Mouse (Mus musculus): ENCODE data around the gene Arhgdig. TPM values are rescaled to one million over a fixed set of nuclear protein-coding genes. Genes with fewer than 3 reads are reported as not detected.
"Not testable (repeated sequence)": the region's sequence is repeated elsewhere in the genome, so short reads cannot be mapped to it uniquely, and the experiment has no call there.

Arhgdig gene
- polyA plus RNA-seq, 1 experiment, result 9.6 TPM

- H3K79me2 ChIP-seq (ENCODE audit: control insufficient read depth, insufficient read depth), result no peaks in the 10 kb centered on the region
- H3K4me3 ChIP-seq (ENCODE audit: insufficient read depth, poor library complexity, severe bottlenecking), result no peak overlapping the region
- H3K79me3 ChIP-seq (ENCODE audit: low read depth), result no peaks in the 10 kb centered on the region
- no peak overlapping the region for H3ac ChIP-seq (ENCODE audit: control insufficient read depth, insufficient read length, low read depth)
- no peak for TF ChIP-seq MYOG (IDR thresholded peaks at IDR 0.05; ENCODE audit: control insufficient read depth, extremely low read depth, insufficient read length)
- TF ChIP-seq FOSL1 (IDR thresholded peaks at IDR 0.05; ENCODE audit: insufficient read depth, low read length, poor library complexity, severe bottlenecking), result no peak
- TF ChIP-seq CEBPB (IDR thresholded peaks at IDR 0.05; ENCODE audit: low read depth), result no peak
- TF ChIP-seq CTCF (IDR thresholded peaks at IDR 0.05; ENCODE audit: control insufficient read depth, insufficient read depth, insufficient read length), result no peak
- no peak for TF ChIP-seq MYOD1 (IDR thresholded peaks at IDR 0.05; ENCODE audit: control insufficient read depth, insufficient read length, low read depth)
- no peaks in the 10 kb centered on the region for H3K27me3 ChIP-seq (ENCODE audit: control insufficient read depth, insufficient read depth, insufficient read length)
- peaks cover 74% of the 10 kb centered on the region for H3K36me3 ChIP-seq (ENCODE audit: control insufficient read depth, insufficient read depth)
Observed at GRCm38 (mm10) chr17:26188091-26188805, 19.3 kb downstream of the Arhgdig start.

DNA sequence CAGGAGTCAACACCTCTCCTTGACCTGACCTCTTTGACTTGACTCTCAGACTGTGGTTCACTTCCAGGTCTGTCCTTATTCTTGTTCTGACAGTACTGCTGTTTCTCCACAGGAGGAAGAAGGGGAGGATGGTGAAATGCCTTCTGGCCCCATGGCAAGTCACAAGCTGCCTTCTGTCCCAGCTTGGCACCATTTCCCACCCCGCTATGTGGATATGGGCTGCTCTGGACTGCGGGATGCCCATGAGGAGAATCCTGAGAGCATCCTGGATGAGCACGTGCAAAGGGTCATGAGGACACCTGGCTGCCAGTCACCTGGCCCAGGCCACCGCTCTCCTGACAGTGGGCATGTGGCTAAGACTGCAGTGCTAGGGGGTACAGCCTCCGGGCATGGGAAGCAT is 20.0 kb downstream of the Arhgdig start:
- Histone ChIP-seq H3ac (ENCODE audit: control insufficient read depth, insufficient read length, low read depth) (no peak overlapping the region), H3K27me3 (ENCODE audit: control insufficient read depth, insufficient read depth, insufficient read length) (no peaks in the 10 kb centered on the region), H3K4me3 (ENCODE audit: insufficient read depth, poor library complexity, severe bottlenecking) (no peak overlapping the region), H3K79me2 (ENCODE audit: control insufficient read depth, insufficient read depth) (no peaks in the 10 kb centered on the region), H3K36me3 (ENCODE audit: control insufficient read depth, insufficient read depth) (peaks cover 71% of the 10 kb centered on the region), H3K79me3 (ENCODE audit: low read depth) (no peaks in the 10 kb centered on the region)
- TF ChIP-seq CEBPB (IDR thresholded peaks at IDR 0.05; ENCODE audit: low read depth) (no peak), FOSL1 (IDR thresholded peaks at IDR 0.05; ENCODE audit: insufficient read depth, low read length, poor library complexity, severe bottlenecking) (no peak), MAX (IDR thresholded peaks at IDR 0.05) (no peak), CTCF (IDR thresholded peaks at IDR 0.05; ENCODE audit: control insufficient read depth, insufficient read depth, insufficient read length) (no peak), MYOG (IDR thresholded peaks at IDR 0.05; ENCODE audit: control insufficient read depth, extremely low read depth, insufficient read length) (no peak), USF1 (IDR thresholded peaks at IDR 0.05; ENCODE audit: low read depth) (no peak)

GRCm38 (mm10) chr17:26181179-26181578 is 26.4 kb downstream of the Arhgdig start:
- Histone ChIP-seq H3K27me3 (ENCODE audit: control insufficient read depth, insufficient read depth, insufficient read length) (no peaks in the 10 kb centered on the region), H3K79me3 (ENCODE audit: low read depth) (peaks cover 3% of the 10 kb centered on the region), H3ac (ENCODE audit: control insufficient read depth, insufficient read length, low read depth) (no peak overlapping the region), H3K4me3 (ENCODE audit: insufficient read depth, poor library complexity, severe bottlenecking) (no peak overlapping the region), H3K36me3 (ENCODE audit: control insufficient read depth, insufficient read depth) (peaks cover 42% of the 10 kb centered on the region), H3K79me2 (ENCODE audit: control insufficient read depth, insufficient read depth) (peaks cover 16% of the 10 kb centered on the region)
- TF ChIP-seq CEBPB (IDR thresholded peaks at IDR 0.05; ENCODE audit: low read depth), result no peak
- no peak for TF ChIP-seq MAX (IDR thresholded peaks at IDR 0.05)
- no peak for TF ChIP-seq MYOG (IDR thresholded peaks at IDR 0.05; ENCODE audit: control insufficient read depth, extremely low read depth, insufficient read length)
- no peak for TF ChIP-seq FOSL1 (IDR thresholded peaks at IDR 0.05; ENCODE audit: insufficient read depth, low read length, poor library complexity, severe bottlenecking)
- TF ChIP-seq USF1 (IDR thresholded peaks at IDR 0.05; ENCODE audit: low read depth), result no peak
- no peak for TF ChIP-seq MYOD1 (IDR thresholded peaks at IDR 0.05; ENCODE audit: control insufficient read depth, insufficient read length, low read depth)
- TF ChIP-seq CTCF (IDR thresholded peaks at IDR 0.05; ENCODE audit: control insufficient read depth, insufficient read depth, insufficient read length), result no peak

GRCm38 (mm10) chr17:26178611-26179010 is 29.0 kb downstream of the Arhgdig start:
- Histone ChIP-seq H3K4me3 (ENCODE audit: insufficient read depth, poor library complexity, severe bottlenecking) (no peak overlapping the region), H3K79me3 (ENCODE audit: low read depth) (peaks cover 7% of the 10 kb centered on the region), H3K27me3 (ENCODE audit: control insufficient read depth, insufficient read depth, insufficient read length) (no peaks in the 10 kb centered on the region), H3K79me2 (ENCODE audit: control insufficient read depth, insufficient read depth) (peaks cover 22% of the 10 kb centered on the region), H3ac (ENCODE audit: control insufficient read depth, insufficient read length, low read depth) (no peak overlapping the region), H3K36me3 (ENCODE audit: control insufficient read depth, insufficient read depth) (peaks cover 38% of the 10 kb centered on the region)
- TF ChIP-seq MYOD1 (IDR thresholded peaks at IDR 0.05; ENCODE audit: control insufficient read depth, insufficient read length, low read depth), result no peak

GRCm38 (mm10) chr17:26175248-26175647 is 32.3 kb downstream of the Arhgdig start:
- H3ac ChIP-seq (ENCODE audit: control insufficient read depth, insufficient read length, low read depth); H3K79me3 ChIP-seq (ENCODE audit: low read depth); H3K27me3 ChIP-seq (ENCODE audit: control insufficient read depth, insufficient read depth, insufficient read length); H3K4me3 ChIP-seq (ENCODE audit: insufficient read depth, poor library complexity, severe bottlenecking): not testable (repeated sequence)
- Histone ChIP-seq H3K79me2 (ENCODE audit: control insufficient read depth, insufficient read depth) (peaks cover 43% of the 10 kb centered on the region), H3K36me3 (ENCODE audit: control insufficient read depth, insufficient read depth) (peaks cover 30% of the 10 kb centered on the region)

- H3K4me3 ChIP-seq (ENCODE audit: insufficient read depth, poor library complexity, severe bottlenecking), result no peak overlapping the region
- no peak overlapping the region for H3ac ChIP-seq (ENCODE audit: control insufficient read depth, insufficient read length, low read depth)
- H3K79me2 ChIP-seq (ENCODE audit: control insufficient read depth, insufficient read depth), result peaks cover 86% of the 10 kb centered on the region
- no peak for TF ChIP-seq MYOG (IDR thresholded peaks at IDR 0.05; ENCODE audit: control insufficient read depth, extremely low read depth, insufficient read length)
- no peak for TF ChIP-seq FOSL1 (IDR thresholded peaks at IDR 0.05; ENCODE audit: insufficient read depth, low read length, poor library complexity, severe bottlenecking)
- no peak for TF ChIP-seq MYOD1 (IDR thresholded peaks at IDR 0.05; ENCODE audit: control insufficient read depth, insufficient read length, low read depth)
- no peak for TF ChIP-seq CEBPB (IDR thresholded peaks at IDR 0.05; ENCODE audit: low read depth)
- no peak for TF ChIP-seq MAX (IDR thresholded peaks at IDR 0.05)
- no peak for TF ChIP-seq CTCF (IDR thresholded peaks at IDR 0.05; ENCODE audit: control insufficient read depth, insufficient read depth, insufficient read length)
- TF ChIP-seq USF1 (IDR thresholded peaks at IDR 0.05; ENCODE audit: low read depth), result no peak
- no peaks in the 10 kb centered on the region for H3K27me3 ChIP-seq (ENCODE audit: control insufficient read depth, insufficient read depth, insufficient read length)
- H3K79me3 ChIP-seq (ENCODE audit: low read depth), result peaks cover 41% of the 10 kb centered on the region
- peaks cover 5% of the 10 kb centered on the region for H3K36me3 ChIP-seq (ENCODE audit: control insufficient read depth, insufficient read depth)
Observed at GRCm38 (mm10) chr17:26168039-26168438, 39.5 kb downstream of the Arhgdig start.

Measured in C2C12 (cell line).